Comparison of ENCODE assay signal across 8 mouse cellular contexts in the genomic region with DNA sequence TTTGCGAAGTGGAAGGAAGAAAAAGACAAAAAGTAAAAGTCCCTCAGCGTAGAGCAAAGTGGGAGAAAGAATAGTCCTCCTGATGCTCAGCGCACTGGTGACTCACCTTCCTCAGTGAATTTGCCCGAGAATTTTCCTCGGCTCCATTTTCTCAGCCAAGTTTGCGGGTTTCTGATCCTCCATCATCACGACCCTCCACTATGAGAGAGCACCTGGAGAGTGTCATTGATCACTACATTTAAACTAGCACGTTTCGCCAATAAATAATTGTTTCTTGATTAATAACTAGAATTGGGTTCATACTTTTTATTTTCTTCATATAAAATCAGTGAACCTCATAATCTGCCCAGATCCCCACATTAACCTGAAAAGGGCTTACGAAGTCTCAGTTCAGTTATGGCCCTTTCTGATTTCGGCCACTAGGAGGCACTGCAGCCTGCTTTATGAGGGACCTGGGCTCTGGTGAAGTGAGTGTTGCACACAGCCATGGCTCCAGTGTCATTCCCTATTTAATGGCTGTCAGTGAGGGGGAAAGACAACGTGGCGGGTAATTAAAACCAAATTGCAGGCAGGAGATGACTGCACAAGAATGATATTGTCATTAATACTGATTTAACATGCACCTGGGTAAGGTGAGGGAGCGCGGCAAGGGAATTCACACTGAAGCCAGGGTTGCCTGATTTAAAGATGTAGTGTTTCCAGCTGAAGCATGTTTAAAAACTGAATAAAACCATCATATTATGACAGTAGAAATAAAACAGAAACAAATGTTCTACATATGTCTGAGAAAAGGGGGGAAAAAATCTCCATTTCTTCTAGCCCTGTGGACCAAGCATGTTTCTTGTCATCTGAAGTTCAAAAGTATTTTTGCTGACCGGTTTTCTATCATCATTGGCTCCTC.
DNase-seq lines count a peak whose midpoint lies in the region; ATAC-seq lines count a peak whose summit lies in the region.
"Had no signal": no experiment of that assay in that cellular context is flagged by ENCODE, and none has a peak within 500 bp of the region (broad histone marks: within the 10 kb centered on the region; RNA-seq: fewer than 3 reads in every experiment).

No protein-coding gene starts in this region.

- no peak overlapping the region for H3K27ac ChIP-seq in midbrain, embryonic 12.5 days (replicated peaks)
- no peak overlapping the region for H3K27ac ChIP-seq in stomach, embryonic 14.5 days (ENCODE audit: low read length)
- H3K27ac ChIP-seq: macrophage had no signal

- H3K9ac ChIP-seq in midbrain, embryonic 12.5 days (replicated peaks): no peak overlapping the region
- no peak overlapping the region for H3K9ac ChIP-seq in stomach, embryonic 14.5 days (replicated peaks; ENCODE audit: low read depth, low read length)

- WGBS in midbrain, embryonic 12.5 days: 33% methylated on average over 16 of the region's 16 CpGs
- 23% methylated on average over 16 of the region's 16 CpGs for WGBS in stomach, embryonic 14.5 days

- no peaks in the 10 kb centered on the region for H3K9me3 ChIP-seq in midbrain, embryonic 12.5 days
- H3K9me3 ChIP-seq in stomach, embryonic 14.5 days (ENCODE audit: control insufficient read depth, low read depth, low read length): no peaks in the 10 kb centered on the region

- intact Hi-C loops in left cerebral cortex, postnatal 25 days (cut with DNase I): loop anchor here (1.0 to 5.0 kb wide), 4 partner anchors 514 to 1921 kb away; no protein-coding TSS in a partner anchor

- 0 out of 2 replicates have a peak, but pooled peaks cover 8% of the 10 kb centered on the region for H3K4me1 ChIP-seq in midbrain, embryonic 12.5 days
- H3K4me1 ChIP-seq in stomach, embryonic 14.5 days (ENCODE audit: control insufficient read depth, insufficient read depth, low read length): peaks cover 5% of the 10 kb centered on the region; the same call in 1 of the 2 replicates

- H3K27me3 ChIP-seq in midbrain, embryonic 12.5 days: peaks cover 19% of the 10 kb centered on the region
- no peaks in the 10 kb centered on the region for H3K27me3 ChIP-seq in stomach, embryonic 14.5 days (ENCODE audit: control insufficient read depth, insufficient read depth, low read length)

- peak; percentile 51 for DNase-seq in adrenal gland, adult 8-10 months
- DNase-seq in cerebellum, postnatal 4 days (ENCODE audit: low spot score in 2 of 2): peak; percentile 67 to 81
- DNase-seq in gastrocnemius, adult 18-20 months (ENCODE audit: low spot score): peak; percentile 47
- peak; percentile 63 for DNase-seq in kidney, adult 11 months
- DNase-seq in left cerebral cortex, postnatal 25 days (ENCODE audit: low spot score in 2 of 2): peak; percentile 70 to 80

- peak; percentile 88 for ATAC-seq in midbrain, embryonic 12.5 days (ENCODE audit: low FRiP score, low read depth)
- ATAC-seq in stomach, embryonic 14.5 days (ENCODE audit: insufficient number of reproducible peaks, insufficient read depth, low FRiP score, low read depth): peak; percentile 85; the same call in 1 of the 2 replicates

- no peaks in the 10 kb centered on the region for H3K36me3 ChIP-seq in midbrain, embryonic 12.5 days
- H3K36me3 ChIP-seq in stomach, embryonic 14.5 days (ENCODE audit: control insufficient read depth, insufficient read depth, low read length): no peaks in the 10 kb centered on the region

- H3K4me2 ChIP-seq in midbrain, embryonic 12.5 days (replicated peaks): no peak overlapping the region
- H3K4me2 ChIP-seq in stomach, embryonic 14.5 days (replicated peaks; ENCODE audit: low read depth, low read length): peak overlapping the region; percentile 16; the same call in 1 of the 2 replicates

- H3K4me3 ChIP-seq in midbrain, embryonic 12.5 days: no peak overlapping the region
- H3K4me3 ChIP-seq in stomach, embryonic 14.5 days (ENCODE audit: low read depth, low read length): no peak overlapping the region
